Mouse (Mus musculus): ENCODE data around the gene Sash3.
"Not testable (repeated sequence)": the region's sequence is repeated elsewhere in the genome, so short reads cannot be mapped to it uniquely, and the experiment has no call there.

GRCm38 (mm10) chrX:48209746-48210145 lies 63.5 kb downstream of the Sash3 start:
- TF ChIP-seq CTCF, POLR2A (IDR thresholded peaks at IDR 0.05; ENCODE audit: insufficient read depth, low read depth, low read length): not testable (repeated sequence)
